Mouse (Mus musculus) ES-Bruce4 (cell line): ENCODE results near the gene Timm8a2.

Source experiments
- CTCF ChIP-seq: IDR thresholded peaks from one replicate; pipeline ENCODE4 v1.8.1; 2011; ENCODE audit warnings: low read depth, low read length
- POLR2A ChIP-seq: IDR thresholded peaks from one replicate; pipeline ENCODE4 v1.8.1; 2011; ENCODE audit warnings: low read length; ENCODE audit not compliant: insufficient read depth

- no peak for TF ChIP-seq CTCF
- no peak for TF ChIP-seq POLR2A
Measured at GRCm38 (mm10) chr14:122079921-122080320, 45.4 kb downstream of the Timm8a2 start.
